Mouse (Mus musculus) kidney, adult 2 months (tissue): ENCODE results near the gene Snx4.

Experiments used
- CTCF ChIP-seq: fragments of 200-500 bp; conservative IDR thresholded peaks from 2 replicates; pipeline ENCODE4 v1.5.1; 2011; ENCODE audit warnings: low read depth, mild to moderate bottlenecking, control low read depth, low read length, moderate library complexity, mixed read lengths; ENCODE audit not compliant: insufficient read depth, insufficient read length
- POLR2A ChIP-seq: fragments of 200-500 bp; IDR thresholded peaks from one replicate; pipeline ENCODE4 v1.6.1; 2011; ENCODE audit warnings: low read depth, low read length, control low read depth

DNA sequence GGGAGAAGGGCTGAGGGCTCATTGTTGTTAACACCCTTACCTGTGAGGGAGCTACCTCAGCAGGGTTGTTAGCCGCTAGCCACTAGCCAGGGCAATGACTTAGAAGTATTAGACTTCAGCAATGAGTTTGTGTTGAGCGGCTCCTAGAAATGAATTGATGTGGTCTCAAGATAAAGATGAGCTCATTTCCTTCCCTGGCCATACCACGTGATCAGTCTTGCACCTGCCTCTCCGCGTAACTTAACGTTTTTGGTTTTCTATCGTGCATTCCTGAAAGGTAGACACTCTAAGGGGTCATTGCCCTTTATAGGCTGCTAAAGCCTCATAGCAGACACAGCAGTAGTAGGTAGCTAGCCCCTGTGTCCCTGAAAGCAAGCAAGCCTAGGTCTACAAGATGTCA, 92.4 kb downstream of the Snx4 start:
- no peak for TF ChIP-seq CTCF
- no peak for TF ChIP-seq POLR2A
